Mouse (Mus musculus) ovary, adult 10 weeks (tissue): ENCODE data around the gene Wars. TPM values are rescaled to one million over a fixed set of nuclear protein-coding genes. Genes with fewer than 3 reads are reported as not detected.

Experiments used
- polyA plus RNA-seq: library from polyadenylated mRNA; stranded (reverse); fragments of 350-450 nt; fragmentation: Illumina TruSeq; extraction: RNeasy Lipid Tissue Mini Kit (QIAGEN cat#74804); gene quantifications from one replicate; pipeline ENCODE4 v1.2.3, GENCODE M21; 2014

Gene Wars
- 10.0 TPM for polyA plus RNA-seq

GRCm38 (mm10) chr12:108893715-108894431, at the start of gene Wars:
Gene Wars (minus strand): TSS chr12:108894174.

GRCm38 (mm10) chr12:108892989-108893714, 822 bp downstream of the Wars start, which contains the start of gene Wdr25:
Gene Wdr25 (plus strand): TSS chr12:108893631.

GRCm38 (mm10) chr12:108835840-108836409, 58.0 kb downstream of the Wars start, which contains the start of the genes Slc25a29 and Slc25a47:
Gene Slc25a29 (minus strand): TSS chr12:108835883.
Gene Slc25a47 (plus strand): TSS chr12:108836046.

Other genes starting within 250 kb of the Wars start
- gene Degs2, start 191.9 kb downstream of the Wars start, polyA plus RNA-seq = 0.37 TPM
- 120 TPM for gene Yy1, start 101.2 kb downstream of the Wars start, polyA plus RNA-seq
- not detected for gene Slc25a29, start 58.3 kb downstream of the Wars start, polyA plus RNA-seq
- gene Slc25a47, start 58.1 kb downstream of the Wars start, polyA plus RNA-seq = not detected
- gene Wdr25, start 543 bp downstream of the Wars start, polyA plus RNA-seq = 0.29 TPM
- not detected for gene Begain, start 174.0 kb upstream of the Wars start, polyA plus RNA-seq